Mouse (Mus musculus) MEL (cell line): ENCODE data around the gene Ascl4.

ENCODE experiments used
- CTCF ChIP-seq, 3 experiments: IDR thresholded peaks in 2 of 3; conservative IDR thresholded peaks in 1 of 3; 2 replicates each; pipeline ENCODE4 v1.5.1; 2011 to 2012; ENCODE audit warnings: low read length in 3 of 3, low read depth in 2 of 3, mild to moderate bottlenecking in 2 of 3, improper control_type of control experiment in 1 of 3, inconsistent platforms in 1 of 3, mixed read lengths in 1 of 3, moderate library complexity in 1 of 3; ENCODE audit not compliant: control insufficient read depth in 1 of 3, insufficient read depth in 1 of 3, poor library complexity in 1 of 3, severe bottlenecking in 1 of 3
- HCFC1 ChIP-seq: IDR thresholded peaks from 2 replicates; pipeline ENCODE4 v1.6.1; 2012; ENCODE audit warnings: low read depth, mild to moderate bottlenecking, inconsistent platforms, low read length, improper control_type of control experiment, moderate library complexity
- POLR2A ChIP-seq, 2 experiments: IDR thresholded peaks; 2 replicates each; pipeline ENCODE4 v1.6.1; 2011 to 2012; ENCODE audit warnings: low read length in 2 of 2, mild to moderate bottlenecking in 2 of 2, control low read depth in 1 of 2, improper control_type of control experiment in 1 of 2, low read depth in 1 of 2, moderate library complexity in 1 of 2; ENCODE audit not compliant: control insufficient read depth in 1 of 2, insufficient read depth in 1 of 2, poor library complexity in 1 of 2
- TBP ChIP-seq: IDR thresholded peaks from 2 replicates; pipeline ENCODE4 v1.8.0; 2011; ENCODE audit warnings: low read depth, low read length, improper control_type of control experiment
- UBTF ChIP-seq: IDR thresholded peaks from 2 replicates; pipeline ENCODE4 v1.6.1; 2012; ENCODE audit warnings: low read depth, mild to moderate bottlenecking, inconsistent platforms, low read length, improper control_type of control experiment, moderate library complexity, borderline replicate concordance; ENCODE audit not compliant: insufficient read depth
- ZMIZ1 ChIP-seq: IDR thresholded peaks from 2 replicates; pipeline ENCODE4 v1.6.1; 2012; ENCODE audit warnings: low read depth, mild to moderate bottlenecking, inconsistent platforms, low read length, improper control_type of control experiment, moderate library complexity

- TF ChIP-seq CTCF (IDR thresholded peaks at IDR 0.05 in 2 of 3, conservative IDR thresholded peaks at IDR 0.05 in 1 of 3; ENCODE audit: control insufficient read depth in 1 of 3, insufficient read depth in 1 of 3, low read depth in 2 of 3, low read length in 3 of 3, poor library complexity in 1 of 3, severe bottlenecking in 1 of 3) = no peak
- TF ChIP-seq ZMIZ1 = no peak
- TF ChIP-seq TBP = no peak
- TF ChIP-seq POLR2A (IDR thresholded peaks at IDR 0.05; ENCODE audit: control insufficient read depth in 1 of 2, insufficient read depth in 1 of 2, low read depth in 1 of 2, low read length in 2 of 2, poor library complexity in 1 of 2) = no peak
- no peak for TF ChIP-seq UBTF
- no peak for TF ChIP-seq HCFC1
These were observed 21.2 kb downstream of the Ascl4 start for GRCm38 (mm10) chr10:85948483-85949196.
